Mouse (Mus musculus) heart, postnatal 0 days (tissue): ENCODE measurements around the gene Olfr699.

ENCODE experiments used
- CTCF ChIP-seq: IDR thresholded peaks from 2 replicates; pipeline ENCODE4 v1.5.1; 2016; ENCODE audit warnings: antibody characterized with exemption, control low read depth, low read depth
- EP300 ChIP-seq: IDR thresholded peaks from 2 replicates; pipeline ENCODE4 v1.6.1; 2016; ENCODE audit warnings: antibody characterized with exemption, low read depth

DNA sequence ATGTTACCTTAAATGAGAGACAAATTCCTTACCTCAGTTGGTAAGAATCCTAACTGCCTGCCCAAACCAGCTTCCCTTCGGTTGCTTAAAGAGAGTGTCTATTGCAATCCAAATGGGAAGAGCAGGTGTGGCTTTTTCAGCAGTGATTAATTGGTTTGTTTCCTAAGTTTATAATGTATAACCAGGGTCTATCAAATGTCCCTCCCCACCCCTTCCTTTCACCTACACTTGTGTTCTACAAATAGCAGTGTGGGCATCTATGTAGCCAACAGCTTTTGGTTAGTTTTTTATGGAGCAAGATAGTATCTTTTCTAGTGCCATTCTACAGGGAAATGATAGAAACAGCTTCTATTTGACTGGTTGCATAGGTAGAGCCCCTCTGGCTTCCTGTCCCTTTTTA, 50.7 kb downstream of the Olfr699 start, which contains the start of gene Olfr697:
- TF ChIP-seq CTCF: no peak
- no peak for TF ChIP-seq EP300
